Mouse (Mus musculus) stomach, embryonic 16.5 days (tissue): ENCODE results near the gene Tmem132c. TPM values are rescaled to one million over a fixed set of nuclear protein-coding genes. Genes with fewer than 3 reads are reported as not detected.

Source experiments
- ATAC-seq: fragments of 200-750 bp; cut with Nextera tagmentation; 2 replicates; pipeline ENCODE4 v1.8.0; 2017; ENCODE audit warnings: moderate number of reproducible peaks, moderate TSS enrichment; ENCODE audit not compliant: insufficient read depth, low FRiP score
- H3K27ac ChIP-seq: fragments of 300-500 bp; sonication (generic); 2 replicates; pipeline ENCODE4 v1.5.1; 2014; ENCODE audit warnings: low read length
- H3K27me3 ChIP-seq: fragments of 300-500 bp; sonication (generic); 2 replicates; pipeline ENCODE4 v1.6.1; 2014; ENCODE audit warnings: low read length, control low read depth, mixed read lengths; ENCODE audit not compliant: control insufficient read depth, insufficient read depth
- H3K36me3 ChIP-seq: fragments of 300-500 bp; sonication (generic); 2 replicates; pipeline ENCODE4 v1.6.1; 2014; ENCODE audit warnings: low read length; ENCODE audit not compliant: control insufficient read depth, insufficient read depth
- H3K4me1 ChIP-seq: fragments of 300-500 bp; sonication (generic); 2 replicates; pipeline ENCODE4 v1.6.1; 2014; ENCODE audit warnings: low read length, control low read depth, mixed read lengths; ENCODE audit not compliant: control insufficient read depth, insufficient read depth
- H3K4me2 ChIP-seq: fragments of 300-500 bp; sonication (generic); 2 replicates; pipeline ENCODE4 v1.6.1; 2014; ENCODE audit warnings: low read depth, low read length, mixed read lengths
- H3K4me3 ChIP-seq: fragments of 300-500 bp; sonication (generic); replicated peaks from 2 replicates; pipeline ENCODE4 v1.5.1; 2014; ENCODE audit warnings: mild to moderate bottlenecking, low read length
- H3K9ac ChIP-seq: fragments of 300-500 bp; sonication (generic); 2 replicates; pipeline ENCODE4 v1.6.1; 2014; ENCODE audit warnings: low read length
- H3K9me3 ChIP-seq: fragments of 300-500 bp; sonication (generic); replicated peaks from 2 replicates; pipeline ENCODE4 v1.6.1; 2016; ENCODE audit warnings: low read length, control low read depth; ENCODE audit not compliant: control insufficient read depth
- whole genome bisulfite sequencing: fragments of 180-500 bp; shearing (Covaris S2); extraction: QIAGEN DNeasy Blood & Tissue Kit; methylation state at CpG from one replicate; pipeline ENCODE4 v1.1.7; 2014; 5-methylcytosine and 5-hydroxymethylcytosine counted together
- polyA plus RNA-seq: library from polyadenylated mRNA; unstranded; fragments of >200 nt; fragmentation: Nextera tagmentation; extraction: Ambion mirVana; gene quantifications from 2 replicates; pipeline ENCODE4 v1.2.1, GENCODE M21; 2015

The Tmem132c gene
- polyA plus RNA-seq, 1 experiment from 2014 or later = 1.4 TPM

DNA sequence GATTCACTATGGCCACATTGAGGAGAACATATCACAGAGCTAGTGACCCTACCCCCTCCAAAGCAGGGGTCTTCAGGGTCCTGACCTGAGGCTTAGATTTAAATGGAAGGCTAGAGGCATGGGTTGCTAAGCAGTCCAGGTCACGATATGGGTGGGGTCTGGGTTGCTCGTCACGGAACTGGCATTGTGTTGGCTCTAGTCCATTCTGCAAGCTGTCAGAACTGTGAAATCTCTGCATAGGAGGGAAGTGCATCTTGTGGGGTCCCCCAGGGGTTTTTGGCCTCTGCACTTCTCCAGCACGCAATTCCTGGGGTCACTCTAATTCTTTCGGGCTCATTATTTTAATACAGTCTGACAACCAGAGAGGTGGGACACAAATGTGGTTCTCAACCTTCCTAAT lies 55.9 kb downstream of the Tmem132c start:
- WGBS = 59% methylated on average over 5 of the region's 5 CpGs
- ATAC-seq = no peak
- H3K4me1 ChIP-seq = peaks cover 8% of the 10 kb centered on the region; the same call in 1 of the 2 replicates
- H3K27me3 ChIP-seq = no peaks in the 10 kb centered on the region
- no peak overlapping the region for H3K4me2 ChIP-seq
- no peak overlapping the region for H3K27ac ChIP-seq
- no peak overlapping the region for H3K9ac ChIP-seq
- no peaks in the 10 kb centered on the region for H3K36me3 ChIP-seq
- H3K9me3 ChIP-seq = no peaks in the 10 kb centered on the region
- no peak overlapping the region for H3K4me3 ChIP-seq

DNA sequence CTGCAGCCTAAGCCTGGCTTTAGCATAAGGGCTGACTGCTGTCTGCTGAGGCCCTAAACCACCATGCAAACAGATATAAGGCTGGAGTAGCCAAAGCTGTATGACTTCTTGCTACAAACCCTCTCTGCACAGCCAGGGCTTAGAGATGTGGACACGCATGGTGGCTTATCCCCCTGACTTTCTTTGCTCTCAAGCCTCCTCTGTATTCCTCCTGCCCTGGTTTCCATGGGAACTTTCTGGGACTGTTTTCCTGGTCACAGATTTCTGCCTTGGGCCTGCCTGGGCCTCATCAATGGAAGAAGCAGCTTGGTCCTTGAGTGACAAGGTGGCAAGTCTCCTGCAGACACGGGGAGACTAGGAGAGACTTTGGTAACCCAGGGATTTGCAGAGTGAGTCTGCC lies 56.5 kb downstream of the Tmem132c start:
- Histone ChIP-seq H3K27me3 (no peaks in the 10 kb centered on the region), H3K27ac (no peak overlapping the region), H3K36me3 (no peaks in the 10 kb centered on the region), H3K9me3 (no peaks in the 10 kb centered on the region), H3K4me3 (no peak overlapping the region), H3K4me2 (no peak overlapping the region), H3K4me1 (peaks cover 8% of the 10 kb centered on the region; the same call in 1 of the 2 replicates), H3K9ac (no peak overlapping the region)
- 51% methylated on average over 2 of the region's 2 CpGs for WGBS
- no peak for ATAC-seq

DNA sequence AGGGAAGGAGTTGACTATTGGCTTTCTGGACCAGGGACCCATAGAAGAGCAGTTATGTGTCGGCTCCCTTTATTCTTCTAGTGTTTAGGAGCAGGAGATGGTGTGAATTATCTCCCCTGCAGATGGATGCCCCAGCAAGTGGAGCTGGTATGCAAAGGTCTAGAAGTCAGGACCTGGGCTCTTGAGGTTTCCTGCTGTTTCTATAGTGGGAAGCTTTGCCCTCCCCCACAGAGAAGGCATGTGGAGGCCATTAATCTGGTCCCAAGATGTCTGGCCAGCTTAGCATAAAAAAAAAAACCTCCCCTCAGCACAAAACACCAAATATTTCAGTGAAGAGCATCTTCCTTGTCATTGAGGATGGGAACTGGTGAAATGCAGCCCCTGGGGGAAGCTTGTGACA lies 57.4 kb downstream of the Tmem132c start:
- H3K4me1 ChIP-seq = peaks cover 8% of the 10 kb centered on the region; the same call in 1 of the 2 replicates
- no peak for ATAC-seq

DNA sequence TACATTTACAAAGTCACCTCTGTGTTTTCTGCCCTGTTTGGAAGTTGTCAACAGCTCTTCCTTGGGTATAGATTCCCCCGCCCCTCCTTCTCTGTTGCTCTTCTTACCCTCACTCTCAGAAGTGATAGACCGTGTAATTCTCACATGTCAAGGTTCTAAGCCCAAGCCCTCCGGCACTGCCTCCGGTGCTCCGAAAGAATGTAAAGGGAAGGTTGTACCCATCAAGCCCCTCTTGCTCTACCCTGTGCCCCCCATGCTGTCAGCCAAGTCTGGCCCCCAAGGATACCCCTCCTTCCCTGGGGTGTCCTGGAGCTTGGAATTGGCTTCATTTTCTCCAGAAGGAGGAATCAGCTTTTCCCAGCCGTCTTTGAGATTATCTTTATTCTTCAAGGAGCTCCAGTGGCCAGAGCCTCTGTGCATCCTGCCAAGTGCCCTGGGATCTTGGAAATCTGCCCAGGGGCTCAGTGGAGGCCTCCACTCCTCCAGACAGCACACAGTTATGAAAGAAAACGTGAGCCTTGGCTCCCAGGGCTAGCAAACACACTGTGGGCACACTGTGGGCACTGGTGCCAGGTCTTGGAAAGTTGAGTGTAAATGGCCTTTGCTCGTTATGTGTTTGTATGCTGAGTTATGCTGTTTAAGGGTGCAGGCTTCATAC lies 59.1 kb downstream of the Tmem132c start:
- Histone ChIP-seq H3K27ac (no peak overlapping the region), H3K36me3 (no peaks in the 10 kb centered on the region), H3K4me2 (no peak overlapping the region), H3K27me3 (no peaks in the 10 kb centered on the region), H3K9ac (no peak overlapping the region), H3K9me3 (no peaks in the 10 kb centered on the region), H3K4me3 (no peak overlapping the region), H3K4me1 (peaks cover 8% of the 10 kb centered on the region; the same call in 1 of the 2 replicates)
- no peak for ATAC-seq
- 52% methylated on average over 8 of the region's 8 CpGs for WGBS

More for the DNA sequence above, 57.4 kb downstream of the Tmem132c start:
- no peak overlapping the region for H3K4me2 ChIP-seq
- H3K36me3 ChIP-seq = no peaks in the 10 kb centered on the region
- H3K4me3 ChIP-seq = no peak overlapping the region
- H3K9me3 ChIP-seq = no peaks in the 10 kb centered on the region
- H3K9ac ChIP-seq = no peak overlapping the region
- no peaks in the 10 kb centered on the region for H3K27me3 ChIP-seq
- 21% methylated on average over 1 of the region's 1 CpGs for WGBS
- no peak overlapping the region for H3K27ac ChIP-seq

GRCm38 (mm10) chr5:127305312-127305711 lies 63.7 kb downstream of the Tmem132c start:
- no peak for ATAC-seq
- Histone ChIP-seq H3K9me3 (no peaks in the 10 kb centered on the region), H3K4me3 (no peak overlapping the region), H3K36me3 (no peaks in the 10 kb centered on the region), H3K4me2 (no peak overlapping the region), H3K27ac (no peak overlapping the region), H3K9ac (no peak overlapping the region), H3K4me1 (peaks cover 7% of the 10 kb centered on the region; the same call in 1 of the 2 replicates), H3K27me3 (no peaks in the 10 kb centered on the region)
- 66% methylated on average over 5 of the region's 5 CpGs for WGBS

DNA sequence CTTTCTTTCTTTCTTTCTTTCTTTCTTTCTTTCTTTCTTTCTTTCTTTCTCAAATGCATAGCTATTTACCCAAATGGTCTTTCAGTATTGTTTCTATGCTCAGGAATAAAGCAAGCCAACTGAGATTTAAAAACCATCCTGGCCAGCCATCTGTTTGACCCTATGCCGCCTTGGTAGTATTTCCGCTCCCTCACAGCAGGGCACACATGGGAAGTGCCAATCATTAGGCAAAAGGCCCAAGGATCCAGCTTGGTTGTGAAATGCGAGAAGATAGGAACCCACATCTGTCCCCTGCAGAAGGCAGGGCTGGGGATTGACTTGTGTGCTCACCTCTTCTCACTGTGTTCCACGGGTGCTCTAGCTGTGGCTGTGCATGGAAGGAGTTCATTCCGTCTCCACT lies 64.1 kb downstream of the Tmem132c start:
- H3K27ac ChIP-seq = no peak overlapping the region
- H3K27me3 ChIP-seq = no peaks in the 10 kb centered on the region
- H3K9ac ChIP-seq = no peak overlapping the region
- WGBS = 52% methylated on average over 5 of the region's 5 CpGs
- no peak overlapping the region for H3K4me2 ChIP-seq
- H3K4me3 ChIP-seq = no peak overlapping the region
- H3K36me3 ChIP-seq = no peaks in the 10 kb centered on the region
- H3K4me1 ChIP-seq = peaks cover 3% of the 10 kb centered on the region; the same call in 1 of the 2 replicates
- no peaks in the 10 kb centered on the region for H3K9me3 ChIP-seq
- no peak for ATAC-seq

DNA sequence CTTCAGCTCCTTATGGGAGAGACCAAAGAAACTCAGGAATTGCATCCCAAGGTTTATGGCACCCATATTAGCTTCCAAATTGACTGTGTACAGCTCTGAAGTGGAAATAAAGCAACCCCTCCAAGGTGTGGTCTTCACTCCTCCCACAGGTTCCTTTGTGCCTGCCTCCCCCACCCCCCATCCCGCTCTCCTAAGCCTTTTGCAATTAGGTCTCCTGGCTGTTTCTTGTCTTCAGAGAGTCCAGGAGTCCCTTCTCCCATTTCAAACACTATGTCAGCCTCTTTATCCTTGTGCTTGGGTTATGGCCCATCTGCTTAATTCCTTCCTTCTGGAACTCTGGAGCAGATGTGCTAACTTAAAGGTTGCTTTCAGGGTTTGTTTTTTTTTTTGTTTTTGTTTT lies 65.1 kb downstream of the Tmem132c start:
- H3K4me3 ChIP-seq = no peak overlapping the region
- WGBS = 16% methylated on average over 1 of the region's 1 CpGs
- no peak overlapping the region for H3K9ac ChIP-seq
- H3K36me3 ChIP-seq = no peaks in the 10 kb centered on the region
- H3K4me1 ChIP-seq = no peaks in the 10 kb centered on the region
- no peak overlapping the region for H3K27ac ChIP-seq
- H3K4me2 ChIP-seq = no peak overlapping the region
- no peak for ATAC-seq
- H3K27me3 ChIP-seq = no peaks in the 10 kb centered on the region
- H3K9me3 ChIP-seq = no peaks in the 10 kb centered on the region

GRCm38 (mm10) chr5:127310318-127311004 lies 68.9 kb downstream of the Tmem132c start:
- Histone ChIP-seq H3K36me3 (no peaks in the 10 kb centered on the region), H3K4me2 (no peak overlapping the region), H3K27me3 (no peaks in the 10 kb centered on the region), H3K4me3 (no peak overlapping the region), H3K9me3 (no peaks in the 10 kb centered on the region), H3K9ac (no peak overlapping the region), H3K27ac (no peak overlapping the region), H3K4me1 (no peaks in the 10 kb centered on the region)
- WGBS = 38% methylated on average over 14 of the region's 14 CpGs
- peak; percentile 47; the same call in 1 of the 2 replicates for ATAC-seq

GRCm38 (mm10) chr5:127311005-127311331 lies 69.4 kb downstream of the Tmem132c start:
- Histone ChIP-seq H3K9ac (no peak overlapping the region), H3K4me2 (no peak overlapping the region), H3K9me3 (no peaks in the 10 kb centered on the region), H3K27me3 (no peaks in the 10 kb centered on the region), H3K27ac (no peak overlapping the region), H3K4me3 (no peak overlapping the region), H3K4me1 (no peaks in the 10 kb centered on the region), H3K36me3 (no peaks in the 10 kb centered on the region)
- 65% methylated on average over 2 of the region's 2 CpGs for WGBS
- no peak for ATAC-seq
